Mouse (Mus musculus): ENCODE results near the gene Prg4. TPM values are rescaled to one million over a fixed set of nuclear protein-coding genes. Genes with fewer than 3 reads are reported as not detected.

Gene Prg4
- 1.4 and 1.6 TPM in 2 replicates for polyA plus RNA-seq (2015; fragmentation: Nextera tagmentation; extraction: Ambion mirVana)

DNA sequence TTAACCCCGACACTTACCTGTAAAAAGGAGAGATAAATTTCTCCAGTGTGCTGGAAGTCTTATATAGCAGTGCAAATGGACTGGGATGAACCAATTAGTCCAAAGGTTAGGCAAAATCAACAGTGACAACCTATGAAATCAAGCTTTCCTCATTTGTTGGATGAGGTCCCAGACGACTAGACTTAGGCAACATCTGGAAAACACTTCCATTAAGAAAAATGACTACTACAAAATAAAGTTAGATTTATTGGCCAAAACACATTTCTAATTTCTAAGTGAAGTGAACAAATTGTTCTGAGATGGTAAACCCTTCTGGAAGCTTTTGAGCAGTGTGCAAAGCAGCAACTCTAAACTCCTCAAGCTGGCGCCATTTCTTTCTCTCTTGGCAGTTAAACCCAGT, at the start of gene Prg4:
Gene Prg4, minus strand, starts transcription at position 34 of the 400 bp plus-strand sequence.
- Histone ChIP-seq H3K4me2 (replicated peaks) (no peak within 1 kb of the TSS), H3K27me3 (no peaks in the 10 kb centered on the region), H3K9ac (no peak within 1 kb of the TSS), H3K4me3 (no peak within 1 kb of the TSS), H3K9me3 (no peaks in the 10 kb centered on the region), H3K36me3 (no peaks in the 10 kb centered on the region), H3K27ac (no peak within 1 kb of the TSS), H3K4me1 (0 out of 2 replicates have a peak, but pooled peaks cover 7% of the 10 kb centered on the region)
- ATAC-seq (ENCODE audit: low FRiP score, low read depth): no peak
- WGBS: 60% methylated on average over 3 of the region's 3 CpGs

- no peak for ATAC-seq (ENCODE audit: low FRiP score, low read depth)
- Histone ChIP-seq H3K4me1 (no peaks in the 10 kb centered on the region), H3K27ac (no peak overlapping the region), H3K36me3 (no peaks in the 10 kb centered on the region), H3K4me2 (replicated peaks) (no peak overlapping the region), H3K27me3 (no peaks in the 10 kb centered on the region), H3K4me3 (no peak overlapping the region), H3K9me3 (no peaks in the 10 kb centered on the region), H3K9ac (no peak overlapping the region)
- 91% methylated on average over 2 of the region's 2 CpGs for WGBS
Observed at GRCm38 (mm10) chr1:150513041-150513440, 47.1 kb upstream of the Prg4 start.

DNA sequence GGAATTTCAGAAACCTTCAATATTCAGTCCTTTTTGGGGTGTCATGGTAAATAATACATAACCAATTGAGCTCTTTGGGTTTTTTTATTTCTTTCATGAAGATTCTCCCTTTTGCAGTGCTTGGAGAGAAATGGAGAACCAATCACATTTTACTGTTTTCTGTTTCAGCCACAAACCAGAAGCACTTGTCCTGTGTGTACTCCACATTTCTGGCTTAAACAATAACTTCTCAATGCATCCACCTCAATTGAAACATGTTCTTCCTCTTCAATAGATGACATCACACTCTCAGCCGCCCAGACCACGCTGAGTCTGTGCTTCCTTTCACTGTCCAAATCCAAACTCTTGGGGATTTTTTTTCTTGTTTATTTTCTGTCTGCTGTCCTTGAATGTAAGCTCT, 39.8 kb upstream of the Prg4 start:
- whole genome bisulfite sequencing: 82% methylated on average over 2 of the region's 2 CpGs
- Histone ChIP-seq H3K27ac (no peak overlapping the region), H3K4me3 (no peak overlapping the region), H3K27me3 (no peaks in the 10 kb centered on the region), H3K36me3 (no peaks in the 10 kb centered on the region), H3K9me3 (no peaks in the 10 kb centered on the region), H3K9ac (no peak overlapping the region), H3K4me2 (replicated peaks) (no peak overlapping the region), H3K4me1 (no peaks in the 10 kb centered on the region)
- ATAC-seq (ENCODE audit: low FRiP score, low read depth): no peak

- 79% methylated on average over 4 of the region's 4 CpGs for WGBS
- Histone ChIP-seq H3K4me2 (replicated peaks) (no peak overlapping the region), H3K9ac (no peak overlapping the region), H3K9me3 (peaks cover 8% of the 10 kb centered on the region), H3K36me3 (no peaks in the 10 kb centered on the region), H3K27me3 (no peaks in the 10 kb centered on the region), H3K4me1 (no peaks in the 10 kb centered on the region), H3K4me3 (no peak overlapping the region), H3K27ac (no peak overlapping the region)
- ATAC-seq (ENCODE audit: low FRiP score, low read depth): no peak
Observed at GRCm38 (mm10) chr1:150503321-150503720, 37.4 kb upstream of the Prg4 start.

GRCm38 (mm10) chr1:150498177-150498576, 32.2 kb upstream of the Prg4 start:
- WGBS: 84% methylated on average over 2 of the region's 2 CpGs
- H3K36me3 ChIP-seq: no peaks in the 10 kb centered on the region

DNA sequence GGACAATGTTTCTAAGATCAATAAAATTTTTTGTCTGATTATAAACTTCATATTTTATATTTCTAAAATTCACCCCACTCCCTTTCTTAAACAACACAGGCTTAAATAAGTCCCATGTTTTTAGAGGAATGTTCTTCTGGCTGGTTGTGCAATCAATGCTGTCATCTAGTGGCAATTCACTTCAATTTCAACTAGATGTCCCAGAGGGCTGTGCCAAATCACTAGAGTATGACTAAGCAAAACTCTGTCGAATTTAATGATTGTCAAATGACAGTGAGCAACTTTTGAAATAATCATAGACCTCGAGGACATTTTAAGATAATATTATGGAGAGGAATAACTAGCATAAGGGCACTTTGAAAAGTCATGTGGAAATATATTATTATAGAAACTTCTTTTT, 31.7 kb upstream of the Prg4 start:
- no peak for ATAC-seq (ENCODE audit: low FRiP score, low read depth)
- H3K4me2 ChIP-seq (replicated peaks): no peak overlapping the region
- H3K27me3 ChIP-seq: no peaks in the 10 kb centered on the region
- no peaks in the 10 kb centered on the region for H3K36me3 ChIP-seq
- H3K27ac ChIP-seq: no peak overlapping the region
- no peak overlapping the region for H3K9ac ChIP-seq
- H3K4me1 ChIP-seq: no peaks in the 10 kb centered on the region
- H3K4me3 ChIP-seq: no peak overlapping the region
- peaks cover 9% of the 10 kb centered on the region for H3K9me3 ChIP-seq
- 60% methylated on average over 2 of the region's 2 CpGs for WGBS

More at GRCm38 (mm10) chr1:150498177-150498576, 32.2 kb upstream of the Prg4 start:
- no peak overlapping the region for H3K4me3 ChIP-seq
- H3K4me1 ChIP-seq: no peaks in the 10 kb centered on the region
- peaks cover 9% of the 10 kb centered on the region for H3K9me3 ChIP-seq
- no peak overlapping the region for H3K4me2 ChIP-seq (replicated peaks)
- H3K27me3 ChIP-seq: no peaks in the 10 kb centered on the region
- no peak for ATAC-seq (ENCODE audit: low FRiP score, low read depth)
- H3K9ac ChIP-seq: no peak overlapping the region
- no peak overlapping the region for H3K27ac ChIP-seq

DNA sequence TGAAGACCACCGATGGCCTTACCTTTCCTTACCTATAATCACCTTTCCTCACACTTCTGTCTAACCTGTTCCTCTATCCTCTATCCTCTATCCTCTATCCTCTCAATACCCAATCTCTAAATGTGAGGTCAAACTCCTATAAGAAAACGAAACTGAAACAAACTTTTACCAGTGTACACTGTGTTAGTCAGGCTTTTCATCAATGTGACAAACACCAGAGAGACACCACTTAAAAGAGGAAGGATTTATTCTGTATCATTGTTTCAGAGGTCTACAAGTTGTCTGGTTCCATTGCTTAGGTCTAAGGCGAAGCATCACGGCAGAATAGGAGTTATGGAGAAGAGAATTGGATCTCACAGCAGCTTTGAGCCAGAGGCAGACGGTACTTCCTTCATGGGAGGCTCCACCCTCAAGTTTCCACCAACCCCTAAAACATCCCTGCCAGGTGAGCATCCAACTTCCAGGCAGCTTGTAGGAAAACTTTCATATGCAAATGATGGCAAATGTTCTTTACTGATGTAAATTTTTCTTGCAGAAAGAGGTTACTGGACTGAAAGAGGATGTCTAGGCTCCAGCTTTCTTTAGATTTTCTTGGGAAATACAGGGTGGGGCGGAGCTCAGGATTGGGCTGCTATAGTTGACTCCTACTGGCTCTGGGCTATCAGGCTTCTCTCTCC, 30.8 kb upstream of the Prg4 start:
- H3K27me3 ChIP-seq: no peaks in the 10 kb centered on the region
- H3K4me1 ChIP-seq: no peaks in the 10 kb centered on the region
- H3K4me2 ChIP-seq (replicated peaks): no peak overlapping the region
- no peak overlapping the region for H3K9ac ChIP-seq
- no peak overlapping the region for H3K27ac ChIP-seq
- no peak for ATAC-seq (ENCODE audit: low FRiP score, low read depth)
- no peak overlapping the region for H3K4me3 ChIP-seq
- 78% methylated on average over 6 of the region's 6 CpGs for WGBS
- H3K36me3 ChIP-seq: no peaks in the 10 kb centered on the region
- H3K9me3 ChIP-seq: peaks cover 9% of the 10 kb centered on the region

- no peak overlapping the region for H3K4me2 ChIP-seq (replicated peaks)
- H3K9ac ChIP-seq: no peak overlapping the region
- peak; percentile 44; the same call in 1 of the 2 replicates for ATAC-seq (ENCODE audit: low FRiP score, low read depth)
- no peak overlapping the region for H3K4me3 ChIP-seq
- 67% methylated on average over 2 of the region's 2 CpGs for WGBS
- no peaks in the 10 kb centered on the region for H3K27me3 ChIP-seq
- no peaks in the 10 kb centered on the region for H3K9me3 ChIP-seq
- H3K4me1 ChIP-seq: peaks cover 9% of the 10 kb centered on the region; the same call in 1 of the 2 replicates
- H3K36me3 ChIP-seq: no peaks in the 10 kb centered on the region
- no peak overlapping the region for H3K27ac ChIP-seq
Observed at GRCm38 (mm10) chr1:150489148-150489547, 23.2 kb upstream of the Prg4 start.

DNA sequence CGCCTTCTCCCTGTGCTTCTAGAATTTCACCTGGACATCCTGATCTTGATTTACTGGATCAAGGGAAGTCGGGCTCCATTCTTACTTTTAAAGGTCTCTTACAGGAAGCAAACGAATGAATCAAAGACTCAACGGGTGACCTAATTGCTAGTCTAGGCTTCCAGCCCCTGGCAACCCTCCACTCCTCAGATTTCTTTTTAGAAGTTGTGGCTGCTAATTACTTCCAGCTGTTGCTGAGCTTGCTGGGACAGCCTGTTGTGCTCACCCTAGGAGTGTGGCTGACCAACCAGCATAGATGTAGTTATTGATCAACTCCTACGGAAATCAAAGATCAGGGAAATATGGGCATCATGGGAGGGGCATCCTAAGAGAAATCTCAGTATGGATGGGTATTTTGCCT, 14.7 kb upstream of the Prg4 start:
- no peaks in the 10 kb centered on the region for H3K36me3 ChIP-seq
- H3K9me3 ChIP-seq: 0 out of 2 replicates have a peak, but pooled peaks cover 2% of the 10 kb centered on the region
- WGBS: 10% methylated on average over 5 of the region's 5 CpGs
- no peaks in the 10 kb centered on the region for H3K27me3 ChIP-seq
- H3K4me3 ChIP-seq: no peak overlapping the region
- H3K4me1 ChIP-seq: peaks cover 12% of the 10 kb centered on the region
- peak; percentile 73; the same call in 1 of the 2 replicates for ATAC-seq (ENCODE audit: low FRiP score, low read depth)
- no peak overlapping the region for H3K27ac ChIP-seq
- no peak overlapping the region for H3K4me2 ChIP-seq (replicated peaks)
- H3K9ac ChIP-seq: no peak overlapping the region

DNA sequence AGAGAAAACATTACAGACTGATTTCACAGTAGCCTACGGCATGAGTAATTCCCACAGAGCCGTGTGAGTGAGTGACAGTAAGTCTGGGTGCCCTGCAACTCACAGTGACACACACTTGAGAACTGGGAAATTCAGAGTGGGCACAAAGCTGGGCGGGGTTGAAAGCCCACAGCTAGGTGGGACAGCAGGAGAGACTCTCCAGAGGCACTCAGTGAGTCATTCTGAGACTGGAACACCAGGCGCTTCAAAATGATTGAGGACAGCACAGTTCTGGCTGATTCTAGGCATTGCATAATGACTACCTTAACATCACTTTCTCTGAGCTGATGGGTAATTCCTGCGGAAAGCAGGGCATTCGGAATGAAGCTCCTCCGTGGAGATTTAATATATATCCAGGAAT, 6.6 kb upstream of the Prg4 start:
- WGBS: 75% methylated on average over 7 of the region's 7 CpGs
- ATAC-seq (ENCODE audit: low FRiP score, low read depth): no peak
- H3K36me3 ChIP-seq: no peaks in the 10 kb centered on the region
- 0 out of 2 replicates have a peak, but pooled peaks cover 3% of the 10 kb centered on the region for H3K4me1 ChIP-seq
- no peak overlapping the region for H3K4me2 ChIP-seq (replicated peaks)
- H3K4me3 ChIP-seq: no peak overlapping the region
- no peaks in the 10 kb centered on the region for H3K9me3 ChIP-seq
- H3K27me3 ChIP-seq: no peaks in the 10 kb centered on the region
- no peak overlapping the region for H3K9ac ChIP-seq
- H3K27ac ChIP-seq: no peak overlapping the region

DNA sequence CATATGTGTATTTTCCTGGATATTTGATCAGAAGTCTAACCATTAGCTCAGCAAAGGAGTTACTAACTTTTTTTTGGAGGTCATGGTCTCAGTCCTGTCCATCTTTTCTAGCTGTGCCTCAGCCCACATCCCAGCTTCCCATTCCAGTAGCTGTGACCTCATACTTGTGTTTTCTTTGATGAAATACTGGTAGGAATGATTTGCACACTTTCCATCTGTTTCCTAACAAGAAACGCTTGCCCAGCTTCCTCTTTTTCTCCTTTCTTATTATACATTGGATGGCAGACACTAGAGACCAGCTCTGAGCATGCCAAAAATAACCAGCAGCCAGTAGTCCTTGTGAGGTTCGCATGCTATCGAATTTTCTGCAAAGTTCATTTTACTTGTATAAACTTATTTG, 4.0 kb upstream of the Prg4 start:
- 79% methylated on average over 3 of the region's 3 CpGs for WGBS
- H3K4me1 ChIP-seq: 0 out of 2 replicates have a peak, but pooled peaks cover 7% of the 10 kb centered on the region
- H3K9ac ChIP-seq: no peak overlapping the region
- H3K36me3 ChIP-seq: no peaks in the 10 kb centered on the region
- H3K4me2 ChIP-seq (replicated peaks): no peak overlapping the region
- no peak overlapping the region for H3K27ac ChIP-seq
- H3K9me3 ChIP-seq: no peaks in the 10 kb centered on the region
- no peak overlapping the region for H3K4me3 ChIP-seq
- ATAC-seq (ENCODE audit: low FRiP score, low read depth): no peak
- no peaks in the 10 kb centered on the region for H3K27me3 ChIP-seq

DNA sequence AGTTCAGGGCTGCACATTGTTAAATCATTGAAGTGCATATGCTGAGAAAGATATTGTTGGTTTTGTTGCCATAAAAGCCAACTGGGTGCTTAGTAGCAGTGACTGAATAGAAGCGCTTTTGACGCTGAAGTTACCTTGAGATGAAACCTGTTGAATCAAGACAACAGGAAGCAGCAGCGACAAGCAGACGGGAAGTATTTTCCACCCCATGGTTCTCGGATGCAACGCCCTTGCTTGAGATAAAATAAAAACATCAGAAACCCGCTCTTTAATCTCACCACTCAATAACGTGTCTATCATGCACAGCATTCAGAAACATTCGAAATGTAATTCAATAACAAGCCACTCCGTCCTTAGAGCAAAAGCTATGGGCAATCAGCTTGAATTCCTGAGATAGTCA, 601 bp downstream of the Prg4 start:
- 0 out of 2 replicates have a peak, but pooled peaks cover 7% of the 10 kb centered on the region for H3K4me1 ChIP-seq
- WGBS: 86% methylated on average over 10 of the region's 10 CpGs
- no peaks in the 10 kb centered on the region for H3K36me3 ChIP-seq
- H3K4me3 ChIP-seq: no peak overlapping the region
- no peak overlapping the region for H3K27ac ChIP-seq
- no peak overlapping the region for H3K9ac ChIP-seq
- no peaks in the 10 kb centered on the region for H3K27me3 ChIP-seq
- H3K4me2 ChIP-seq (replicated peaks): no peak overlapping the region
- ATAC-seq (ENCODE audit: low FRiP score, low read depth): no peak
- H3K9me3 ChIP-seq: no peaks in the 10 kb centered on the region

DNA sequence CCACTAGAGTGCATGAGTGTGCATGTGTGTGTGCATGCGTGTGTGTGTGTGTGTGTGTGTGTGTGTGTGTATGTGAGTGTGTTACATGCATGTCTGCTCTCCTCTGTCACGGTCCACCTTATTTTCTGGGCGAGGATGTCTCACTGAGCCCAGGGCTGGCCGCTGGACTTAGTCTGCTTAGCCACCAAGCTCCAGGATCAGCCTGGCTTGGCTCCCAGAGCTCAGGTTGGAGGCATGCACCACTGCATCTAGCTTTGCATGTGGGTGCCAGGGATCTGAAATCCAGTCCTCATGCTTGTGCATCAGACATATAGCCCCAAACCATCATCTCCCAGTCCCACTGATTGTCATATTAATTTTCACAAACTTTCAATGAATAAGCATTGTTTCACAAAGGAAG, 2.3 kb downstream of the Prg4 start:
- H3K4me2 ChIP-seq (replicated peaks): no peak overlapping the region
- 91% methylated on average over 4 of the region's 4 CpGs for WGBS
- no peak overlapping the region for H3K4me3 ChIP-seq
- no peaks in the 10 kb centered on the region for H3K9me3 ChIP-seq
- no peaks in the 10 kb centered on the region for H3K27me3 ChIP-seq
- H3K9ac ChIP-seq: no peak overlapping the region
- 0 out of 2 replicates have a peak, but pooled peaks cover 7% of the 10 kb centered on the region for H3K4me1 ChIP-seq
- no peaks in the 10 kb centered on the region for H3K36me3 ChIP-seq
- H3K27ac ChIP-seq: no peak overlapping the region
- ATAC-seq (ENCODE audit: low FRiP score, low read depth): no peak
